Mouse (Mus musculus) midbrain, embryonic 10.5 days (tissue): ENCODE data around the gene Rpain. TPM values are rescaled to one million over a fixed set of nuclear protein-coding genes. Genes with fewer than 3 reads are reported as not detected.

ENCODE experiments used
- DNase-seq: peaks from one replicate; pipeline ENCODE4 v3.0.0-alpha.2; 2017; ENCODE audit warnings: low spot score
- H3K27ac ChIP-seq: fragments of 300-500 bp; sonication (generic); replicated peaks from 2 replicates; pipeline ENCODE4 v1.5.1; 2016; ENCODE audit warnings: mild to moderate bottlenecking
- H3K27me3 ChIP-seq: fragments of 300-500 bp; sonication (generic); 2 replicates; pipeline ENCODE4 v1.6.1; 2016; ENCODE audit warnings: low read depth, mild to moderate bottlenecking; ENCODE audit not compliant: poor library complexity, severe bottlenecking
- H3K36me3 ChIP-seq: fragments of 300-500 bp; sonication (generic); 2 replicates; pipeline ENCODE4 v1.6.1; 2016; ENCODE audit warnings: mild to moderate bottlenecking, moderate library complexity
- H3K4me1 ChIP-seq: fragments of 300-500 bp; sonication (generic); 2 replicates; pipeline ENCODE4 v1.6.1; 2016
- H3K4me3 ChIP-seq: fragments of 300-500 bp; sonication (generic); 2 replicates; pipeline ENCODE4 v1.5.1; 2016; ENCODE audit warnings: mild to moderate bottlenecking, moderate library complexity
- H3K9me3 ChIP-seq: fragments of 300-500 bp; sonication (generic); replicated peaks from 2 replicates; pipeline ENCODE4 v1.6.1; 2016; ENCODE audit warnings: mild to moderate bottlenecking
- WGBS: fragments of 180-500 bp; shearing (Covaris S2); methylation state at CpG from one replicate; pipeline ENCODE4 v1.1.7; 2016; 5-methylcytosine and 5-hydroxymethylcytosine counted together
- polyA plus RNA-seq: library from polyadenylated mRNA; unstranded; fragments of >200 nt; fragmentation: Nextera tagmentation; extraction: Ambion mirVana; gene quantifications from 2 replicates; pipeline ENCODE4 v1.2.1, GENCODE M21; 2016

Rpain gene
- polyA plus RNA-seq, 1 experiment from 2014 or later = 99.5 TPM

DNA sequence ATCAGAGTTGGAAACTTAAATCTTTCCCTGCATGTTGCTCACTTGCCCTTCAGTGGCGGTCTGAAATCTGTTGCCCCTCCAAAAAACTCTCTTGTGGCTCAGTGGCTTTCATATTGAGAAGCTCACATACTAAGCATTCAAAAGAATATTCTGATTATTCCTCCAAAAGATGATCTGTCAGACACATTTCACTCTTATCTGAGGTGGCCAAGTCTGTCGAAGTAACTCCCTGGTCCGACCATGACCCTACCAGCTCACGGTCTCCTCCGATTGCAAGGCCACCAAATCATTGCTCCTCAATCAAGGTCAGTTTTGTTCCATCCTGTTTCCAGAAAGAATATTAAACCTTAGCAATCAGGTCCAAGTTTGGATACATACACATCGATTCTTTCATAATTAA is 37.0 kb downstream of the Rpain start:
- Histone ChIP-seq H3K4me3 (no peak overlapping the region), H3K36me3 (peaks cover 49% of the 10 kb centered on the region), H3K27me3 (no peaks in the 10 kb centered on the region), H3K9me3 (no peaks in the 10 kb centered on the region), H3K4me1 (peaks cover 22% of the 10 kb centered on the region), H3K27ac (no peak overlapping the region)
- DNase-seq = no peak
- 96% methylated on average over 6 of the region's 6 CpGs for whole genome bisulfite sequencing

DNA sequence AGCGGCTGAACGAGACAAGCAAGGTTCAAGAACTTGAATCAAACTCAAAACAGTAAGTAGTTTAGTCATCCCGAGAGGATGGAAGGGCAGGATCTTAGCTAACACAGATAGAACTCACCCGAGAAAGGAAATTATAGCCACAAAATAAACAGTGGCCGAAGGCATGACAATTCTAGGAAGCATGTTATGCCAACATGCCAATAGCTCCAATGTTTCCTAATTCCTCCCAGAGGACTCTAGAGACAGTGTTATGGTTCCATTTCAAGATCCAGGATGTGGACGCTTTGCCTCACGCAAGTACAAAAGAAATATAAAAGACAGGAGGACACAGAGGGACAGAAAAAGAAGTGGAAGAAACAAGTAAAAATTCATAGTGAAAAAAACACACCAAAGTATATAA is 37.8 kb downstream of the Rpain start:
- WGBS = 91% methylated on average over 7 of the region's 7 CpGs

GRCm38 (mm10) chr11:71008321-71008720 is 38.3 kb downstream of the Rpain start:
- no peak for DNase-seq
- Histone ChIP-seq H3K4me3 (no peak overlapping the region), H3K36me3 (peaks cover 62% of the 10 kb centered on the region), H3K27me3 (no peaks in the 10 kb centered on the region), H3K9me3 (no peaks in the 10 kb centered on the region), H3K4me1 (peaks cover 9% of the 10 kb centered on the region), H3K27ac (no peak overlapping the region)
- 97% methylated on average over 3 of the region's 3 CpGs for WGBS

More for the DNA sequence above, 37.8 kb downstream of the Rpain start:
- Histone ChIP-seq H3K27ac (no peak overlapping the region), H3K27me3 (no peaks in the 10 kb centered on the region), H3K36me3 (peaks cover 57% of the 10 kb centered on the region), H3K9me3 (no peaks in the 10 kb centered on the region), H3K4me3 (no peak overlapping the region), H3K4me1 (peaks cover 14% of the 10 kb centered on the region)
- no peak for DNase-seq

- Histone ChIP-seq H3K4me1 (peaks cover 12% of the 10 kb centered on the region), H3K27me3 (no peaks in the 10 kb centered on the region), H3K9me3 (no peaks in the 10 kb centered on the region), H3K4me3 (no peak overlapping the region), H3K36me3 (peaks cover 67% of the 10 kb centered on the region), H3K27ac (no peak overlapping the region)
- WGBS = 95% methylated on average over 7 of the region's 7 CpGs
- DNase-seq = no peak
Observed at GRCm38 (mm10) chr11:71012743-71013142, 42.7 kb downstream of the Rpain start.

DNA sequence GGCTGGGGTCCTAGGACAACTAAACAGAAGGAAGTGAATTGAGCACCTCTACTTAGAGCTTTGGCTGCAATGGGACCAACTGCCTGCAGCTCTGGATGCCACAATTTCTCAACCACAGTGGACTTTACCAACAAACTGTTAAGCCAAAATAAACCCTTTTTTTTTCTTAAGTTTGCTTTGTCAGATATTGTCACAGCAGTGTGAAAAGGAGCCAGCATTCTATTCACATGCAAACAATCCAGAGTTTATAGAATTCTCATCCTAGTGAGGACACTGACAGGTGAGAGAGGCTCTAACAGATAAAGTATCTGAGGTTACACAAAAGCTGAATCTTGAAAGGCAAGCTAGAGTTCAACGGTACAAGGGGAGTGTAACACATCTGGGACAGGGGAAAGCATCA is 47.0 kb downstream of the Rpain start:
- H3K4me3 ChIP-seq = no peak overlapping the region
- H3K4me1 ChIP-seq = peaks cover 39% of the 10 kb centered on the region
- DNase-seq = no peak
- H3K36me3 ChIP-seq = peaks cover 42% of the 10 kb centered on the region
- 92% methylated on average over 1 of the region's 1 CpGs for WGBS
- H3K27ac ChIP-seq = no peak overlapping the region
- H3K27me3 ChIP-seq = no peaks in the 10 kb centered on the region
- H3K9me3 ChIP-seq = no peaks in the 10 kb centered on the region

GRCm38 (mm10) chr11:71018416-71019200 is 48.6 kb downstream of the Rpain start:
- H3K4me3 ChIP-seq = peak overlapping the region; percentile 89
- peaks cover 43% of the 10 kb centered on the region for H3K4me1 ChIP-seq
- 7% methylated on average over 28 of the region's 28 CpGs for WGBS
- no peaks in the 10 kb centered on the region for H3K9me3 ChIP-seq
- DNase-seq = no peak
- H3K36me3 ChIP-seq = peaks cover 42% of the 10 kb centered on the region
- no peaks in the 10 kb centered on the region for H3K27me3 ChIP-seq
- H3K27ac ChIP-seq = peak overlapping the region; percentile 96

DNA sequence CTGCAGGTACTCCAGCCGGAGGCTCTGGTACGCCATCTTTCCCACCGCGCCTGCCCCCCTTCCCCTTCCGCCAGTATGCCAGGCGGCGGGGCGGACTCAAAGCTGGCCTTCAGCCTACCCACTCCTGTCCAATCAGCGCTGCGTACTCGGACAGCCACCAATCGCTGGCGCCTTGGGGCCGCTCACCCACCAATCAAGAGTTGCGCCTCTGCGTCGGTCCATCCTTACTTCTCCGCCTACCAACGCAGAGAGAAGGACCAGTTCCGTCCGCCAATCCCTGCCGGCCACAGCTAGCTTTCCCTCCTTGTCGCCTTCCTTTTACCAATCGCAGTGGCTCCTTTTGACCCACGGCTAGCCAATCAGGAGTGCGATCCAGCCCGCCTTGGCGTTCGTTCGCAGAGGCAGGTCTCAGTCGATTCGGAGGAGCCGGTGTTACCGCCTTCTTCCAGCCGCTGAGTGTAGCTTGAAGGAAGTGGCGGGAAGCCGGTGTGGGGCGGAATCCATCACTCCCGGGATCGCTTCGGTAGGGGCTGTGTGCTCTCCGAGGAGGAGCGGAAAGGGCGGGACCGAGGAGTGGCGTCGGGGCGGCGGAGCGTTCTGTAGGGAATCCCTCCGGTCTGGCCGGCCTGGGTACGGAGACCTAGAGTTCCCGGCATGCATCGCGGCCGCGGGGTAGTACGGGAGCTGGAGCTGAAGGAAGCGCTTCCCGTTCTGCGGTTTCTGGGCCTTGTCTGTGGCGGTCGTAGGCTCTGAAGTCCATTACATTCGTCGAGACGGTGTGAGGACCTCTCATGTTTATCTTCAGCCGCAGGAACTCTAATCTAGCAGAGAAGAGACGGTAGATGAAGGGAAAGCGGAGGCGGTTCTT is 49.4 kb downstream of the Rpain start, which contains the start of the genes Mis12 and Derl2:
Gene Mis12, plus strand, starts transcription at position 411 of the 868 bp plus-strand sequence.
Gene Derl2, minus strand, starts transcription at position 641 of the 868 bp plus-strand sequence.
- peaks cover 43% of the 10 kb centered on the region for H3K36me3 ChIP-seq
- no peaks in the 10 kb centered on the region for H3K27me3 ChIP-seq
- no peaks in the 10 kb centered on the region for H3K9me3 ChIP-seq
- peak; percentile 99 for DNase-seq
- H3K27ac ChIP-seq = peak within 1 kb of the TSS; percentile 96
- H3K4me3 ChIP-seq = peak within 1 kb of the TSS; percentile 89
- WGBS = under 1% methylated on average over 71 of the region's 71 CpGs
- peaks cover 43% of the 10 kb centered on the region for H3K4me1 ChIP-seq

Other genes with a start within 250 kb of the Rpain start
- 6.9 and 10.2 TPM in 2 replicates for gene Zfp3, start 206.0 kb upstream of the Rpain start, polyA plus RNA-seq
- not detected in 2 replicates for gene Scimp, start 157.6 kb upstream of the Rpain start, polyA plus RNA-seq
- gene Rabep1, start 125.4 kb upstream of the Rpain start, polyA plus RNA-seq = 38.2 and 39.2 TPM in 2 replicates
- 148 and 153 TPM in 2 replicates for gene Nup88, start 240 bp upstream of the Rpain start, polyA plus RNA-seq
- 283 and 342 TPM in 2 replicates for gene C1qbp, start 12.8 kb downstream of the Rpain start, polyA plus RNA-seq
- gene Dhx33, start 34.2 kb downstream of the Rpain start, polyA plus RNA-seq = 19.9 and 20.7 TPM in 2 replicates
- gene Mis12, start 49.4 kb downstream of the Rpain start, polyA plus RNA-seq = 65.3 and 67.8 TPM in 2 replicates
- gene Derl2, start 49.6 kb downstream of the Rpain start, polyA plus RNA-seq = 38.8 and 39.8 TPM in 2 replicates
- gene 6330403K07Rik, start 63.3 kb downstream of the Rpain start, polyA plus RNA-seq = 137 and 226 TPM in 2 replicates
- gene Nlrp1a, start 174.5 kb downstream of the Rpain start, polyA plus RNA-seq = 0.06 TPM in 1 of 2 replicates, not detected in the other